Mouse (Mus musculus) right cerebral cortex, postnatal 25 days (tissue): ENCODE measurements at regions not wholly inside any gene's neighbourhood (a gene's known extent, or its start where the extent isn't known, plus 50 kb on each side); places are given as distances from the start of the nearest gene placed in this dataset.

Experiments used
- DNase-seq: peaks from one replicate; pipeline ENCODE4 v3.0.0; 2022

GRCm38 (mm10) chr12:11899031-11899430 lies 362.9 kb upstream of the Fam49a start:
- no peak for DNase-seq

- DNase-seq = no peak
Observed at GRCm38 (mm10) chr12:11906588-11906987, 355.4 kb upstream of the Fam49a start.
